Mouse (Mus musculus) heart, adult 2 months (tissue): ENCODE measurements around the gene Rap1gap. TPM values are rescaled to one million over a fixed set of nuclear protein-coding genes. Genes with fewer than 3 reads are reported as not detected.

Source experiments
- DNase-seq, 2 experiments: peaks; one replicate each; pipeline ENCODE4 v3.0.0; 2021
- H3K27ac ChIP-seq: fragments of 200-600 bp; 2 replicates; pipeline ENCODE4 v1.8.1; 2022
- H3K27me3 ChIP-seq: fragments of 200-500 bp; 2 replicates; pipeline ENCODE4 v1.6.1; 2012; ENCODE audit warnings: mild to moderate bottlenecking, low read length, inconsistent platforms, mixed read lengths; ENCODE audit not compliant: control insufficient read depth, insufficient read depth
- H3K36me3 ChIP-seq: fragments of 200-500 bp; 2 replicates; pipeline ENCODE4 v1.6.1; 2012; ENCODE audit warnings: low read length, inconsistent platforms; ENCODE audit not compliant: control insufficient read depth, insufficient read depth
- H3K4me1 ChIP-seq: fragments of 200-500 bp; 2 replicates; pipeline ENCODE4 v1.6.1; 2011; ENCODE audit warnings: low read length; ENCODE audit not compliant: control insufficient read depth, insufficient read depth
- H3K4me3 ChIP-seq: fragments of 200-600 bp; 2 replicates; pipeline ENCODE4 v1.8.1; 2022
- H3K79me2 ChIP-seq: fragments of 200-500 bp; replicated peaks from 2 replicates; pipeline ENCODE4 v1.6.1; 2012; ENCODE audit warnings: mild to moderate bottlenecking, inconsistent platforms, low read length, moderate library complexity, mixed read lengths; ENCODE audit not compliant: control insufficient read depth, insufficient read depth
- H3K9ac ChIP-seq: fragments of 200-500 bp; 2 replicates; pipeline ENCODE4 v1.6.1; 2012; ENCODE audit warnings: low read depth, mild to moderate bottlenecking, control low read depth, inconsistent platforms, low read length, mixed read lengths
- CTCF ChIP-seq: fragments of 200-600 bp; IDR thresholded peaks from 2 replicates; pipeline ENCODE4 v1.8.1; 2022; ENCODE audit warnings: antibody characterized with exemption, mild to moderate bottlenecking, moderate library complexity
- EP300 ChIP-seq: fragments of 200-500 bp; IDR thresholded peaks from 2 replicates; pipeline ENCODE4 v1.6.1; 2011; ENCODE audit warnings: low read depth, low read length, control low read depth; ENCODE audit not compliant: insufficient read depth
- POLR2A ChIP-seq: fragments of 200-500 bp; IDR thresholded peaks from 2 replicates; pipeline ENCODE4 v1.6.1; 2011; ENCODE audit warnings: mild to moderate bottlenecking, low read depth, low read length, control low read depth; ENCODE audit not compliant: insufficient read depth
- WGBS: fragments of 180-500 bp; shearing (Covaris S2); methylation state at CpG from one replicate; pipeline ENCODE4 v1.1.7; 2018; 5-methylcytosine and 5-hydroxymethylcytosine counted together
- intact Hi-C: fragments of 180-260 bp; cut with DNase I; formaldehyde crosslinking; loops from one replicate; pipeline ENCODE4 v1.15.1; 2025
- polyA plus RNA-seq: library from polyadenylated mRNA; depleted of rRNA; stranded (reverse); fragments of >200 nt; gene quantifications from 2 replicates; pipeline ENCODE4 v1.2.3, GENCODE M21; 2012
- total RNA-seq, 2 experiments: library from RNA; stranded (reverse); gene quantifications; 2 replicates each; pipeline ENCODE4 v1.2.3; 2021

The Rap1gap gene
- total and polyA plus RNA-seq, 3 experiments: 14.7 to 35.9 (median 15.6) TPM

DNA sequence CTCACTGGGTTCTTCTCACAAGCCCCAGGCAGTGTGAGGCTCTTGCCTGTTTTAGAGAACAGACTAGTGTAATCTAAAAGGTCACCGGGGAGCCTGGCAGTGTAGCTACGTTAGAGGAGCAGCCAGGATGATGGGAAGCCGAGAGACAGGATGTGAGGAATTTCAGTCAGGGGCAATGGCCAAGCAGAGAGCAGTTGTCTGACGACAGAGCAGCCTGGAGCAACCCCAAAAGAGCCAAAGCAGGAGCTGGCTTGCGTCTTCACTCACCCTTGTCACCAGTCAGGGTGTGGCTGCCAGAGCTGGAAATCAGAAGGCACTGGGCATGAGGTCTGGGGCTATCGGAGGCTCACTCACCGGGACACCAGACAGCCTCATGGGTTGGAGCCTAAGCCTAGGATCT lies 105.1 kb downstream of the Rap1gap start:
- Histone ChIP-seq H3K36me3 (no peaks in the 10 kb centered on the region), H3K27me3 (no peaks in the 10 kb centered on the region), H3K4me1 (peaks cover 13% of the 10 kb centered on the region), H3K79me2 (no peaks in the 10 kb centered on the region), H3K9ac (peak overlapping the region; percentile 31), H3K4me3 (no peak overlapping the region), H3K27ac (peak overlapping the region; percentile 85)
- intact Hi-C loops: no loop called here
- DNase-seq: peak; percentile 64 to 84
- no peak for TF ChIP-seq CTCF
- peak; percentile 92 for TF ChIP-seq EP300
- TF ChIP-seq POLR2A: 0 out of 2 replicates have a peak, but pooled peaks have one; percentile 55
- 16% methylated on average over 7 of the region's 7 CpGs for WGBS

DNA sequence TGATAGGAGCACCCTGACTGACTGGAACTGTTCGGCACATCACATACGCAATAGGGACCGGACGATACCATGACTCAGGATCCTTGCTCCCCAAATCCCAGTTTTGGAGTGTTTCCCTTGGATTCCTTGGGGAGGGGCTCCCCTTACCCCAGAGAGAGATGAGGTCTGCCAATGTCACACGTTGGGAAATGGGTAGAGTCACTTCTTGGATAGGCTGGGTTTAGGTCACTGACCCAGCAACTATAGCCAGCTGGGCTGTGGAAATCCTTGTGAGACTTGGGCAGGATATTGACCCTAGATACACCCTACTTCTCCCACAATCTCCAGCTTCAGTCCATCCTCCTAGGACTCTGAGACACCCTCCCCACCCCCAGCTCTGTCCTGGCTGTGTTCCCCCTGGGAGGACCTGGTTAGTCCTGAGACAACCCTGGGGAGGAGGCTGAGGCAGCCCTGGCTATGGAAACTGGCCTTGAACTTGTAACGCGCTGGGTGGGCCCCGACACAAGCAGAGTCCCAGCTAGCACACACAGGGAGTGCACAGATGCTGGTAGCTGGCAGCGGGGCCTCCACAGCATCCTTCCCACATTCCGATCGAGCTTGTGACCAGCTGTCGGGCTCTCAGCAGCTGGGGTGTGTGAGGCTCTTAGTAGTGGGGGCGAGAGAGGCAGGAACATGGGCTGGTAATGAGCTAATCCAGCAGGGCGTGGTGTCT lies 106.5 kb downstream of the Rap1gap start:
- Histone ChIP-seq H3K4me1 (peaks cover 13% of the 10 kb centered on the region), H3K79me2 (no peaks in the 10 kb centered on the region), H3K27ac (no peak overlapping the region; the same call in 1 of the 2 replicates), H3K4me3 (no peak overlapping the region), H3K9ac (no peak overlapping the region), H3K36me3 (no peaks in the 10 kb centered on the region), H3K27me3 (no peaks in the 10 kb centered on the region)
- 67% methylated on average over 14 of the region's 14 CpGs for WGBS
- DNase-seq: peak; percentile 66 to 80
- intact Hi-C loops: no loop called here
- TF ChIP-seq EP300 (0 out of 2 replicates have a peak, but pooled peaks have one; percentile 57), POLR2A (no peak), CTCF (no peak)

DNA sequence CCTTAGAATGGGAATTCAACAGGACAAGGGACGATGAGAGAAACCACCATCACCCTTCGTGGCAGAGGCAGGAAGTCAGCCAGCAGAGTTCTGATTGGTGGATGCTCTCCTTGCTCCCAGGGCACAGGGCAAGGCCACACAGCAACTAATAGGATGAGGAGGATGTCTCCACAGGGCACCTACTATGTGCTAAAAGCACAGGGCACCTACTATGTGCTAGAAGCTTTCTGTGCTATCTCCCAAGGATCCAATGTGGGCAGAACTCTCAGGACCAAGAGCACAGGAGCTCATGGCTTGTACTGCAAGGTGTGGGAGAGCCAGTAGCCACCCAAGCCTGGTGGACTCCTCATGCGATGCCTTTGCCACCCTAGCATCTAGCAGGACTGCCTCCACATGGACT lies 107.2 kb downstream of the Rap1gap start:
- H3K9ac ChIP-seq: no peak overlapping the region
- no peaks in the 10 kb centered on the region for H3K36me3 ChIP-seq
- intact Hi-C loops: no loop called here
- no peak for DNase-seq
- peaks cover 13% of the 10 kb centered on the region for H3K4me1 ChIP-seq
- no peaks in the 10 kb centered on the region for H3K79me2 ChIP-seq
- H3K27me3 ChIP-seq: no peaks in the 10 kb centered on the region
- TF ChIP-seq POLR2A: no peak
- TF ChIP-seq CTCF: no peak
- TF ChIP-seq EP300: no peak
- 66% methylated on average over 3 of the region's 3 CpGs for WGBS
- no peak overlapping the region for H3K4me3 ChIP-seq
- no peak overlapping the region for H3K27ac ChIP-seq

DNA sequence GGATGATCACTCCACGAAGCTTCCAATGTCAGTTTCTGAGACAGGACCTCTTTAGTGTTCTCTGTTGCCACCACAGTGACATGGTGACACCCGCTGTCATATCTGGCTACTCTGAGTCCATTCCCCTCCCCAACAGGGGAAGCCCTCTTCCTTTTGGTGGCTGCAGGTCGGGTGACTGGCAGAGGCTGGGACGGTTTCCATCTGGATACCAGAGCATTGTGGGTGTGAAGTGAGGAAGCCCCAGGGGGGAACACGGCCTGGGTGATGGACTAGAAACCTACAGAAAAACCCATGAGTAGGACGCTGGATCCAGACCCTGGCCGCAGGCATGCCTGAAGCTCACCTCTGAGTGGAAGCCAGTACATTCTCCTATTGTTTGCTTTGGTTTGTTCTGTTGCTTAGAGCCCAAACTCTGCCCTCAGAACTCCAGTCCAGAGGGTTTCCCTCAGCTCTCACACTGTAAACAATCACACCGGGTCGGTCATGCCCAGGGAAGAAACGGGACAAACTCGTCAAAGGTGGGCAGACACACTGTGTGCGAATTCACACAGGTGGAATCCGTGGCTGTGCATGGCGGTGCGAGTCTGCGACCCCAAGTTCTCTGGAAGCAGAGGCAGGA lies 108.0 kb downstream of the Rap1gap start:
- Histone ChIP-seq H3K79me2 (no peaks in the 10 kb centered on the region), H3K4me3 (no peak overlapping the region), H3K36me3 (no peaks in the 10 kb centered on the region), H3K9ac (no peak overlapping the region), H3K4me1 (peaks cover 13% of the 10 kb centered on the region), H3K27ac (no peak overlapping the region), H3K27me3 (no peaks in the 10 kb centered on the region)
- intact Hi-C loops: no loop called here
- WGBS: 63% methylated on average over 16 of the region's 16 CpGs
- TF ChIP-seq EP300: no peak
- TF ChIP-seq POLR2A: no peak
- TF ChIP-seq CTCF: peak; percentile 9; the same call in 1 of the 2 replicates
- DNase-seq: peak in 1 of 2 experiments; percentile 28

DNA sequence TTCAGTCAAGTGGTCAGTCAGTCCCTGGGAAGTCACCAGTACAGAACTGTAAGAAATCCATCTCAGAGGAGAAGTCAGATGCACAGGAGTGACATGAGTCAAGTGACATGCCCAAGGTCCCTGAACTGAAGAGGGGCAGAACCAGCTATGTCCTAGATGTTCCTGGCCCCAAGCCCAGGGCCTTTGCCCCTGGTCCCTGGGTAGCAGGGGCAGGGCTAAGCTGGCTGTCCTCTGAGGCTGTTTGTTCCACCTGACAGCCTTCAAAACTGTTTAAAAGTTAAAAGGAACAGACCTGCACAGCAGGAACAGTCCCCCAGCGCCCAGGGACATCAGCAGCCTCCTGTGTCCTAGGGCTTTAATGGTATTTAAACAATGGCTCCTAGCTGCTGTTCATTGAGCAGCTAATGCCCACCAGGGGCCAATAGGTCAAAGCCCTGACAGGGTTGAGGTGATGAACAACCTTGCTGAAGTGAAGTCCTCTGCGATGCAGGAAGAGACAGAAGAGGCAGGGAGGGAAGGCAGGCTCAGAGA lies 108.9 kb downstream of the Rap1gap start:
- no peak for DNase-seq
- no peaks in the 10 kb centered on the region for H3K27me3 ChIP-seq
- no peaks in the 10 kb centered on the region for H3K36me3 ChIP-seq
- no peak overlapping the region for H3K27ac ChIP-seq
- no peaks in the 10 kb centered on the region for H3K79me2 ChIP-seq
- no peak for TF ChIP-seq CTCF
- TF ChIP-seq POLR2A: no peak
- TF ChIP-seq EP300: no peak
- intact Hi-C loops: no loop called here
- no peak overlapping the region for H3K4me3 ChIP-seq
- H3K9ac ChIP-seq: no peak overlapping the region
- H3K4me1 ChIP-seq: peaks cover 13% of the 10 kb centered on the region
- 78% methylated on average over 2 of the region's 2 CpGs for WGBS

DNA sequence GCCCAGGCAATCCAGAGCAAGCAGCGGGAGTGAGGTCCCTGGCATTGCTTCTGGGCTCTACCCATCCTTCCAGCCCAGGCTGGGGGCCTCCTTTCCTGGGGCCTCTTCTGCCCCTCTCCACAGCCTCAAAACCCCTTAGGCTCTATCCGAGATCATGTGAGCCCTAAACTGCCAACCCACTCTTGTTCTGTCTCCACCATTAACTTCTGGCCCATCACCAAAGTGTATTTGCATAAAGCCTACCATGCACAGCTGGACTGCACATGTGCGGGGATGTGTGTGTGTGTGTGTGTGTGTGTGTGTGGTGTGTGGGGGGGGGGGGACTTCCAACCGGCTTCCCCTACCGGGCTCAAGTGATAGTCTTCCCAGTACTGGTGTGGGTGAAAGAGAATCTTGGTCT lies 109.5 kb downstream of the Rap1gap start:
- peaks cover 13% of the 10 kb centered on the region for H3K4me1 ChIP-seq
- intact Hi-C loops: no loop called here
- no peak for DNase-seq
- no peaks in the 10 kb centered on the region for H3K36me3 ChIP-seq
- TF ChIP-seq CTCF (no peak), POLR2A (no peak), EP300 (no peak)
- no peak overlapping the region for H3K27ac ChIP-seq
- H3K27me3 ChIP-seq: no peaks in the 10 kb centered on the region
- no peak overlapping the region for H3K4me3 ChIP-seq
- 79% methylated on average over 5 of the region's 5 CpGs for WGBS
- H3K79me2 ChIP-seq: no peaks in the 10 kb centered on the region
- H3K9ac ChIP-seq: no peak overlapping the region
